Mouse (Mus musculus) CD4-positive, CD25-positive, alpha-beta regulatory T cell, adult 4 months (primary cell): ENCODE data around the gene Bdkrb1. TPM values are rescaled to one million over a fixed set of nuclear protein-coding genes. Genes with fewer than 3 reads are reported as not detected.

Experiments
- ATAC-seq: one replicate; pipeline ENCODE4 v1.8.0; 2017
- polyA plus RNA-seq, 2 experiments: library from polyadenylated mRNA; unstranded; fragments of 100-300 nt; shearing (Covaris generic); gene quantifications; one replicate each; pipeline ENCODE4 v1.2.1; 2017

Gene Bdkrb1
- 1 to 10 TPM; 3.1 to 3.5 TPM for polyA plus RNA-seq

GRCm38 (mm10) chr12:105602581-105603210 is at the start of gene Bdkrb1:
TSS of gene Bdkrb1 (plus strand) at chr12:105603085.
- no peak for ATAC-seq

- no peak for ATAC-seq
Observed at GRCm38 (mm10) chr12:105554151-105554772, 48.6 kb upstream of the Bdkrb1 start.

- no peak for ATAC-seq
Observed at GRCm38 (mm10) chr12:105555172-105555571, 47.7 kb upstream of the Bdkrb1 start.

GRCm38 (mm10) chr12:105557250-105557925 is 45.5 kb upstream of the Bdkrb1 start:
- ATAC-seq = no peak

GRCm38 (mm10) chr12:105561007-105561534 is 41.8 kb upstream of the Bdkrb1 start:
- ATAC-seq = no peak

- no peak for ATAC-seq
Observed at GRCm38 (mm10) chr12:105562056-105562820, 40.6 kb upstream of the Bdkrb1 start.

- no peak for ATAC-seq
Observed at GRCm38 (mm10) chr12:105562936-105563680, 39.8 kb upstream of the Bdkrb1 start, which contains the start of gene Bdkrb2. TSS of gene Bdkrb2 (plus strand) at chr12:105563226.

- ATAC-seq = no peak
Observed at GRCm38 (mm10) chr12:105563726-105564275, 39.1 kb upstream of the Bdkrb1 start.

- ATAC-seq = no peak
Observed at GRCm38 (mm10) chr12:105565221-105565620, 37.7 kb upstream of the Bdkrb1 start.

- ATAC-seq = no peak
Observed at GRCm38 (mm10) chr12:105571867-105572266, 31.0 kb upstream of the Bdkrb1 start.

- no peak for ATAC-seq
Observed at GRCm38 (mm10) chr12:105572622-105573021, 30.3 kb upstream of the Bdkrb1 start.

GRCm38 (mm10) chr12:105574356-105574755 is 28.5 kb upstream of the Bdkrb1 start:
- ATAC-seq = no peak

GRCm38 (mm10) chr12:105580490-105580889 is 22.4 kb upstream of the Bdkrb1 start:
- no peak for ATAC-seq

- no peak for ATAC-seq
Observed at GRCm38 (mm10) chr12:105582486-105582885, 20.4 kb upstream of the Bdkrb1 start.

- no peak for ATAC-seq
Observed at GRCm38 (mm10) chr12:105583484-105583883, 19.4 kb upstream of the Bdkrb1 start.

GRCm38 (mm10) chr12:105584851-105585250 is 18.0 kb upstream of the Bdkrb1 start:
- ATAC-seq = no peak

GRCm38 (mm10) chr12:105587526-105587925 is 15.4 kb upstream of the Bdkrb1 start:
- no peak for ATAC-seq

GRCm38 (mm10) chr12:105590786-105591185 is 12.1 kb upstream of the Bdkrb1 start:
- ATAC-seq = no peak

- ATAC-seq = no peak
Observed at GRCm38 (mm10) chr12:105592361-105592761, 10.5 kb upstream of the Bdkrb1 start.

GRCm38 (mm10) chr12:105593471-105593870 is 9.4 kb upstream of the Bdkrb1 start:
- ATAC-seq = no peak

- ATAC-seq = no peak
Observed at GRCm38 (mm10) chr12:105597135-105597534, 5.8 kb upstream of the Bdkrb1 start.

GRCm38 (mm10) chr12:105598503-105598902 is 4.4 kb upstream of the Bdkrb1 start:
- no peak for ATAC-seq
